Mouse (Mus musculus): ENCODE measurements at regions not wholly inside any gene's neighbourhood (a gene's known extent, or its start where the extent isn't known, plus 50 kb on each side); places are given as distances from the start of the nearest gene placed in this dataset.

DNA sequence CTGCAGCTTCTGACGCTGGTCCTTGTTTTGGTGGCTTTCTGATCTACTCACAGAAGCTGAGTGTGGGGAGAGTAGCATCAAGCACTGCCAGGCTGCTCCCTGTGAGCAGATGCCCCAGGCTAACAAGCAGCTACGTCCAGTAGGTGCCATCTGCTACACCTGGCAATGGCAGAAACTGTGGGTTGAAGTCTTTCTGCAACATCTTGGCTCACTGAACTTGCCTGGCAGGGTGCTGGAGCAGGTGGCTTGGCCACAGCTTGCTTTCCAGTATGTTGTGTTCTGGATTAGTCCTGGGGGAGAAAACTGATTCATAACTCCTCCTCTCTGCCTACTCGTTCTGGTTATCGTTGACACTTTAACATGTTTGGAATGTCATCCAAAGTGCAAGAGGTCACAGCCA lies 230.4 kb upstream of the Emcn start:
- ATAC-seq (ENCODE audit: low FRiP score, low read depth) = peak; percentile 54; the same call in 1 of the 2 replicates
- no peak overlapping the region for H3K9ac ChIP-seq
- H3K4me3 ChIP-seq = no peak overlapping the region
- 70% methylated on average over 4 of the region's 4 CpGs for whole genome bisulfite sequencing
- no peaks in the 10 kb centered on the region for H3K36me3 ChIP-seq
- H3K4me1 ChIP-seq (replicated peaks) = no peaks in the 10 kb centered on the region
- H3K27ac ChIP-seq (replicated peaks) = no peak overlapping the region
- H3K27me3 ChIP-seq = no peaks in the 10 kb centered on the region
- no peak overlapping the region for H3K4me2 ChIP-seq
- H3K9me3 ChIP-seq = no peaks in the 10 kb centered on the region

DNA sequence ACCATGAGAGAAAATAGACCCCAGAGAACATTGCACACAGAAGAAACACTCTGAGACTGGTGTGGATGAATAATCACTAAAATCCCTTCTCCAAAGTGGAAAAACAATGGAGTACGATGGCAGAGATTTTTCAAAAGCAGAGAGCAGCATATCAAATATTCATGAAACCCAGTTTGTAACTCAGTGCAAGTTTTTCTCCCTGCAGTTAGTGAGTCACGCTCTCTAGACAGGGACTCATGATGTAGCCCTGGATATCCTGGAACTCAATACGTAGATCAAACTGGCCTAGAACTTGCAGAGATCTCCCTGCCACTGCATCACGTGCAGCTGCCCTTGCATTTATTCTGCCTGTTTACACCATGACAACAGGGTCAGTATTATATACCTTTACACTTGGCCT lies 210.9 kb upstream of the Emcn start:
- Histone ChIP-seq H3K36me3 (no peaks in the 10 kb centered on the region), H3K4me2 (no peak overlapping the region), H3K9ac (no peak overlapping the region), H3K4me1 (replicated peaks) (no peaks in the 10 kb centered on the region), H3K27ac (replicated peaks) (no peak overlapping the region), H3K9me3 (no peaks in the 10 kb centered on the region), H3K27me3 (no peaks in the 10 kb centered on the region), H3K4me3 (no peak overlapping the region)
- no peak for ATAC-seq (ENCODE audit: low FRiP score, low read depth)
- WGBS = 85% methylated on average over 4 of the region's 4 CpGs

DNA sequence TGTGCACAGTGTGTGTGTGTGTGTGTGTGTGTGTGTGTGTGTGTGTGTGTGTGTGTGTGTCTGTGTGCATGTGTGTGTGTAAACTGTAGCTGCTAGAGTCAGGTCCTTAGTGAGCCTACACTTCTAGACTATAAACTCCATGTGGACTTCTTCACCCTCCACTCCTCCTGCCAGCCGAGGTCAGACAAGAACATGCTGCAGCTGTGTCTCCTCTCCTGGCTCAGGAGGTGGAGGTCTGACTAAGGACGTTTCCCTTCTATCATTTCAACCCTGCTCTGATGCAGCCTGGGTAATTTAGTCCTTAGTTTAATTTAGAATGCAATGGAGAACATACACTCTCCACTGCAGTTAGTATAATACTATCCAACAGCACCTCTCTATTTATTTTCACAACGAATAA lies 198.8 kb upstream of the Emcn start:
- Histone ChIP-seq H3K36me3 (no peaks in the 10 kb centered on the region), H3K4me1 (replicated peaks) (no peaks in the 10 kb centered on the region), H3K9me3 (no peaks in the 10 kb centered on the region), H3K4me2 (no peak overlapping the region), H3K27ac (replicated peaks) (no peak overlapping the region), H3K4me3 (no peak overlapping the region), H3K9ac (no peak overlapping the region), H3K27me3 (no peaks in the 10 kb centered on the region)
- 80% methylated on average over 3 of the region's 3 CpGs for WGBS
- no peak for ATAC-seq (ENCODE audit: low FRiP score, low read depth)

DNA sequence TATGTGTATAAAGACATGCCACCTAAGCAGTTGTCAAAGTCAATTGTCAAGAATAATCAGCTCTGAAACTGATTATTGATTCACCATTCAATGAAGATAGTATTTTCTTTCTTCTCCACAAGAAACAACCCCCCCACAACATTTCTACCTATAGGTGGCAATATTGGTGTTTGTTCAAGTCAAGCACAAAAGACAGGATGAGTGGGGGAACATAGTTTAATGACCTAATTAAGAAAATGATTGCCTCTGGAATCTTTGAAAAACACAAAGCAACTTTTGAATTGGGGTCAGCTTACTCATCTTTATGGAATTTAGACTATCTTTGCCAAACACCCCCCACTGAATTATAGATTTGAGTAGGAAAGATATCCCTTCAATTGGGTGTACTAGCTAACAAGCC lies 194.8 kb upstream of the Emcn start:
- no peak overlapping the region for H3K4me3 ChIP-seq
- H3K4me2 ChIP-seq = no peak overlapping the region
- no peak overlapping the region for H3K9ac ChIP-seq
- H3K27me3 ChIP-seq = no peaks in the 10 kb centered on the region
- no peaks in the 10 kb centered on the region for H3K9me3 ChIP-seq
- no peaks in the 10 kb centered on the region for H3K36me3 ChIP-seq
- no peak for ATAC-seq (ENCODE audit: low FRiP score, low read depth)
- H3K27ac ChIP-seq (replicated peaks) = no peak overlapping the region
- 0 out of 2 replicates have a peak, but pooled peaks cover 5% of the 10 kb centered on the region for H3K4me1 ChIP-seq (replicated peaks)

DNA sequence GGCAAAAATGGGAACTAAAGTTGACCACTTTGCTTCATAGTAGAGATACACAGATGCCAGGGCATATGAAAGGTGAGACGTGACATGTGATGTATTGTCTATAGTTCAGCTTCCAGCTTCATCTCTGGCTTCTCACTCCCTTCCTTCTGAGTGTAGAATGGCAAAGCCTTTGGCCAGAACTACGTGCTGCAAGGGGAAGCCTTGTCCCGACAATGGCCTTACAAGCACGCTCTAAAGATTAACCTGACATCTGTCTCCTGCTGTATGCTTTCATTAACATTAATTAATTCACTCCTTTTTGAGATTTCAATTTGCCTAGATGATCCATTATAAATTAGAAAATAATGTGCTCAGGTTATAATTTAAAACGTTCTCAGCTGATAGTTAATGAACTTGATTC lies 193.5 kb upstream of the Emcn start:
- H3K4me1 ChIP-seq (replicated peaks) = 0 out of 2 replicates have a peak, but pooled peaks cover 5% of the 10 kb centered on the region
- no peak overlapping the region for H3K4me3 ChIP-seq

DNA sequence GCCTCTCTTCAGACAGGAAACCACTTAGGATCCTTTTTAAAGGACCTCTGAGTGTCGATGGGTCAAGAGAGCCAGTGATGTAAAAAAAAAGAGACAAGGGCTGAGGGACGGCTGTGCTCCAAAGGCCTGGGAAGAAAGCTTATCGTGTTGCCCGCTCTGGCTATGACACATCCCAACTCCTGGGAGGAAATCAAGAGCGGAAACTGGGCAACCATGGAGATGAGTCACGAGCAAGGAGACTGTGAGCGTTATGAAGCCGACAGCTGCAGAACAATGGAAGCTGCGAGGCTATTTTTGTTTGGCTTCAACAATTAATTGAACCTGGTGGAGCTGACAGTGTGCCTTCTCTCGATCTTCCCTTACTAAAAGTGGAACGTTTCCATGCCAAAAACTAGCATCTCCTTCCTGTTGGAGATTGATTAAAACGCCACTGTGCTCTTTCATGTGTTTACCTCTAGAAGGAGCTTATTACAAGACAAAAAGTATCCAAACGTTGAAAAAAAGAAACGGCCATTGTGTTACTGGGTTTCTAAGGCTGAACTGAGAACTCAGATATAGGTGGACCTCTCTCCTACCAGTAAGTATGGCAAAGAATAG lies 190.4 kb upstream of the Emcn start:
- ATAC-seq (ENCODE audit: low FRiP score, low read depth) = no peak
- no peaks in the 10 kb centered on the region for H3K9me3 ChIP-seq
- H3K4me3 ChIP-seq = no peak overlapping the region
- no peak overlapping the region for H3K4me2 ChIP-seq
- no peak overlapping the region for H3K27ac ChIP-seq (replicated peaks)
- H3K4me1 ChIP-seq (replicated peaks) = peaks cover 14% of the 10 kb centered on the region
- no peaks in the 10 kb centered on the region for H3K27me3 ChIP-seq
- 44% methylated on average over 14 of the region's 14 CpGs for WGBS
- no peak overlapping the region for H3K9ac ChIP-seq
- no peaks in the 10 kb centered on the region for H3K36me3 ChIP-seq

More for the DNA sequence above, 193.5 kb upstream of the Emcn start:
- Histone ChIP-seq H3K4me2 (no peak overlapping the region), H3K9ac (no peak overlapping the region), H3K27me3 (no peaks in the 10 kb centered on the region), H3K27ac (replicated peaks) (no peak overlapping the region), H3K9me3 (no peaks in the 10 kb centered on the region), H3K36me3 (no peaks in the 10 kb centered on the region)
- no peak for ATAC-seq (ENCODE audit: low FRiP score, low read depth)
- 35% methylated on average over 5 of the region's 5 CpGs for WGBS

DNA sequence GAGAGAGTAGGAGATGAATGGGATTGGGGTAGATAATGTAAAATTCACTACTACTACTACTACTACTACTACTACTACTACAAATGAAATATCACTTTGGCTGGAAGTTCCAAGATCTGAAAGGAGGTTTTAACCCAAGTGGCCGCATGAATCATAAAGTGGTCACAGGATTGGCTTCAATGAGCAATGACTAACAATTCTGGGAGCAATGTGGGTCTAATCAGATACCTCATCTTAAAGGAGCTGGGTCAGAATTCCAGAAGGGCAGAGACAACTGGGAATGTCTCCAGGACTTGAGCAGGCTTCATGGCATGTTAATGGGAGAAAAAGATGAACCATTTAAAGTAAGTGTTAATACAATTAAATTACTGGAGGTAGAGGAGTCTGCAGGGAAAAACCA lies 189.4 kb upstream of the Emcn start:
- Histone ChIP-seq H3K27me3 (no peaks in the 10 kb centered on the region), H3K36me3 (no peaks in the 10 kb centered on the region), H3K27ac (replicated peaks) (no peak overlapping the region), H3K4me3 (no peak overlapping the region), H3K4me1 (replicated peaks) (peaks cover 14% of the 10 kb centered on the region), H3K9me3 (no peaks in the 10 kb centered on the region), H3K4me2 (no peak overlapping the region), H3K9ac (no peak overlapping the region)
- no peak for ATAC-seq (ENCODE audit: low FRiP score, low read depth)
- WGBS = 95% methylated on average over 1 of the region's 1 CpGs

DNA sequence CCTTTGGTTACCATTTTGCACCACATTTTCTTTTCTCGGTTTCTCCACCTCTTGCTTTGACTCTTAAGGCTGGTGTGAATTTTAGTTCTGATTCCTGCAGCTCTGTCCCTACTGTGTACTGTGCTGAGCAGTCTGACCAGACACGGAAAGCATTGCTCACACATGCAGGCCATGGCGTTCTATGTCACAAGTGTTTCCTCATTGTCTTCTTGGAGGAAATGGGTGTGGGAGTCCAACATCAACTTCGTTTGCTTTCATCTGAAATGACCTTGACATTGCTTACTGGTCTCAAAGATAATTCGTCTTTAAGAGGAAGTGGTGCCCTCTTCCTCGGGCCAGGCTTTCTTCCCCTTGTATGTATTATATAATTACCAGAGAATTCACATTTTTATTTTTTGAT lies 187.6 kb upstream of the Emcn start:
- Histone ChIP-seq H3K36me3 (no peaks in the 10 kb centered on the region), H3K9ac (no peak overlapping the region), H3K4me1 (replicated peaks) (peaks cover 9% of the 10 kb centered on the region), H3K4me3 (no peak overlapping the region), H3K9me3 (no peaks in the 10 kb centered on the region), H3K4me2 (no peak overlapping the region), H3K27me3 (no peaks in the 10 kb centered on the region), H3K27ac (replicated peaks) (no peak overlapping the region)
- no peak for ATAC-seq (ENCODE audit: low FRiP score, low read depth)
- 73% methylated on average over 6 of the region's 6 CpGs for WGBS

DNA sequence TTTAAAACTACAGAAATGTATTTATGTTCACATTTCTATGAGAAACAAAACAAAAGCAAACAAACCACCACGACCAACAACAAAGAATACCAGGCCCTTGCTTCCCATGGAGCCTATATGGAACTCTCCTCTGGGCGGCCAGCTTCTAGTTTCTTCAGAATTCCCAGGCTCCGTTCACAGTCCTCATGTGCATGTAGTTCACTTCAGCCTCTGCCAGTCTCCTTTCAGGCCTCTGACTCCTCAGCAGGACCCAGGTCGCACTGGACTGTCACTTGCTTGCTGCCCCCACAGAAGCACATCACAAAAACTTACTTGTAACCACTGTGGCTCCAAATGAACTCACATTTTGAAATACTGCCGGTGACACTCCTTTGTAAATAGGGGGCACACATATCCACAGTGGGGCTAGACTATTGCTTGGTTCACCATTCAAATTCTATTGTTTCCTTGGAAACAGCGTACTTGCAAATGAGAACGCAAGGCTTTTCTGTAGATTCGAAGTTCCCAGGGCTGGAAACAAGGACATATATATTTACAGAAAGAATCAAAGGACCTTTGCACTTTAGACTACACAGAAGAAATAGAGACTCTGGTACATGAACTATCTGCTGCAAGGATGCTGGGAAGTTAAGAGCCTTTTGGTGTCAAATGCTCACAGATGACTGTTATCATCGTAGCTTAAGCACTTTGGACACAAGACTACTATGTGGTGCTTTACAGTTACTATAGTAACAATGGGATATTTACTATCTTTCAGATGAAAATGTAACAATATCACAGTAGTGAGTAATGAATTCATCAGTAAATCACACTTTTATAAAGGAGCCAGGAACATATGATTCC lies 186.4 kb upstream of the Emcn start:
- no peak overlapping the region for H3K27ac ChIP-seq (replicated peaks)
- 17% methylated on average over 9 of the region's 9 CpGs for WGBS
- no peaks in the 10 kb centered on the region for H3K27me3 ChIP-seq
- H3K4me1 ChIP-seq (replicated peaks) = peaks cover 9% of the 10 kb centered on the region
- no peak overlapping the region for H3K4me2 ChIP-seq
- H3K36me3 ChIP-seq = no peaks in the 10 kb centered on the region
- no peaks in the 10 kb centered on the region for H3K9me3 ChIP-seq
- H3K9ac ChIP-seq = no peak overlapping the region
- no peak overlapping the region for H3K4me3 ChIP-seq
- ATAC-seq (ENCODE audit: low FRiP score, low read depth) = peak; percentile 54; the same call in 1 of the 2 replicates

DNA sequence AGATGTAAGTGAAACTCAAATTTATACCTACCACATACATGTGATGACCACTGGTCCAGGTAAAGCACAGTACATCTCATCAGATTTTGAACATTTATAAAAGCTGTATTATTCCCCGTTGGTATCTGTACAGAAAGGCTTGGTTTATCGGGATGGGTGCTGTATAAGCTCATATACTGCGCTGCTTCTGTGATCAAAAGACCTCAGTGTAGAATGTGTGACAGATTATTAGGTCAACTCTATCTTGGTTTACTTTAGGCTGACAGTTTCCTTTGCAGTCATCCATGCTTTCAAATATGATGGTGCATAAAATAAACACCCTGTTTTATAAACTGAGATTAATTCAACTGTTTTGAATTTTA lies 185.8 kb upstream of the Emcn start:
- no peak overlapping the region for H3K4me2 ChIP-seq
- no peak overlapping the region for H3K27ac ChIP-seq (replicated peaks)
- H3K36me3 ChIP-seq = no peaks in the 10 kb centered on the region
- no peaks in the 10 kb centered on the region for H3K27me3 ChIP-seq
- peaks cover 9% of the 10 kb centered on the region for H3K4me1 ChIP-seq (replicated peaks)
- H3K4me3 ChIP-seq = no peak overlapping the region
- no peak for ATAC-seq (ENCODE audit: low FRiP score, low read depth)
- 81% methylated on average over 3 of the region's 3 CpGs for WGBS
- no peak overlapping the region for H3K9ac ChIP-seq
- no peaks in the 10 kb centered on the region for H3K9me3 ChIP-seq

DNA sequence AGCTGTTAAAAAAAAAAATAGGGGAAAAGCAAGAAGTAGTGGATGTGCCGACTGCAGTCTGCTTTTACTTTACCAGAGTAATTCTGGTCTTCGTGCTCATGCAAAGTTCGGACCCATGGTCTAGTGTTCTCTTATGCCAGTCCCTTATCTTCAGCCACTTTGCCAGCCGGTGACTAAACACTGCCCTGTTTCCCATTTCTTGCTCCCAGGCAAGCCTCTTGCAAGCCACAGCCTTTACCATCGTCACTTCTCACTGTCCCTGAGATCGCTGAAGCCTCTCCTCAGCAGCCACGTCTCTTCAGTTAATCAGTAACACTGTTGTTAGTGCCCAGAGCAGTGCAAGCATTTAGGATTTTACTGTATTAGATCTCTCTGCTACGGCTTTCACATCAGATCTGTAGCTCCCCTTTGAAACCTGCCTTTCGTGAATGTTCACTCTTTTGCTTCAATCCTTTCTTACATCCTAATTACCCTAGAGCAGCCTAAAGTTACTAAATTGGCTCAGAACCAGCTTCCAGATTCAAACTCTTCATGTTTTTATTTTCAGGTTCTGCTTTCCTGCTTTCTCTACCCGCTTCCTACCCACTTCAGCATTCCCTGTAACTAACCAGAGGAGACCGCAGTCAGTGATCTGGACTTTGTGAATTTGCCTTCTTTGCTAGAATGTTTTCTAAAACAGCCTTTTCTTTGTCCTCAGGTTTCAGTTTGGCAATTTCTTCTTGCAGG lies 184.5 kb upstream of the Emcn start:
- no peak for ATAC-seq (ENCODE audit: low FRiP score, low read depth)
- WGBS = 59% methylated on average over 11 of the region's 11 CpGs
- Histone ChIP-seq H3K9me3 (no peaks in the 10 kb centered on the region), H3K36me3 (no peaks in the 10 kb centered on the region), H3K9ac (no peak overlapping the region), H3K4me2 (no peak overlapping the region), H3K27me3 (no peaks in the 10 kb centered on the region), H3K4me3 (no peak overlapping the region), H3K27ac (replicated peaks) (no peak overlapping the region), H3K4me1 (replicated peaks) (peaks cover 9% of the 10 kb centered on the region)

DNA sequence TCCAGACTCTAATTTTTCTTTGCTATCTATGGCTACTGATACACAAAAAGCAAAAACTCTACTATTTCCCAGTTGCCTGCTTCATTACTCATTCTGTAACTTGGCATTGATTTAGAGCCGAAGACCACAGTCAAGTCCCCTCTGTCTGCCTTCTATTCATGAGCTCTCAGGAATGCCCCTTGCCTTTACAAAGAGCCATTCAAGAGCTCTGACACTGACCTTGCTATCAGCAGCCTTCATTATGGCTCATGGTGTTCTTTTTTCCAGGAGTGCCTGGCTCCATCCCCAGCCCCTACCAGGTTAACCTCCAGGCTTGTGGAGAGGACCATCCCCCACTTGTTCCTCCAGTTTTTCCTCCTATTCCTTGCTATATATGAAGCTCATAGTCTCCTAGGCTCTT lies 151.8 kb upstream of the Emcn start:
- Histone ChIP-seq H3K4me3 (no peak overlapping the region), H3K27me3 (no peaks in the 10 kb centered on the region), H3K4me2 (no peak overlapping the region), H3K27ac (replicated peaks) (no peak overlapping the region), H3K9me3 (no peaks in the 10 kb centered on the region), H3K4me1 (replicated peaks) (no peaks in the 10 kb centered on the region), H3K9ac (no peak overlapping the region), H3K36me3 (no peaks in the 10 kb centered on the region)
- WGBS = 19% methylated on average over 1 of the region's 1 CpGs
- no peak for ATAC-seq (ENCODE audit: low FRiP score, low read depth)

Data from hindbrain, embryonic 15.5 days (tissue).